Mouse (Mus musculus) thymus, adult 2 months (tissue): Measurements from ENCODE around the gene Olfr433.

ENCODE experiments used
- CTCF ChIP-seq: fragments of 200-500 bp; IDR thresholded peaks from 2 replicates; pipeline ENCODE4 v1.5.1; 2012; ENCODE audit warnings: mild to moderate bottlenecking, control low read depth, low read length, moderate library complexity, borderline replicate concordance; ENCODE audit not compliant: control insufficient read depth, poor library complexity, insufficient read depth; ENCODE audit errors: extremely low read depth
- POLR2A ChIP-seq: fragments of 200-500 bp; IDR thresholded peaks from 2 replicates; pipeline ENCODE4 v1.6.1; 2012; ENCODE audit warnings: mild to moderate bottlenecking, low read length, control low read depth, moderate library complexity; ENCODE audit not compliant: control insufficient read depth, poor library complexity, insufficient read depth; ENCODE audit errors: extremely low read depth

- no peak for TF ChIP-seq POLR2A
- no peak for TF ChIP-seq CTCF
These were observed 43.5 kb downstream of the Olfr433 start, which contains the start of gene Olfr429 for GRCm38 (mm10) chr1:174084031-174084430.
